Mouse (Mus musculus): ENCODE measurements around the gene Tmem200b. TPM values are rescaled to one million over a fixed set of nuclear protein-coding genes. Genes with fewer than 3 reads are reported as not detected.

Gene Tmem200b
- polyA plus RNA-seq, 1 experiment from 2014 or later, result not detected

- Histone ChIP-seq H3K9ac (replicated peaks; ENCODE audit: low read length) (no peak overlapping the region), H3K4me3 (replicated peaks; ENCODE audit: low read depth, low read length) (no peak overlapping the region), H3K9me3 (ENCODE audit: control insufficient read depth, low read length) (no peaks in the 10 kb centered on the region), H3K27ac (replicated peaks; ENCODE audit: low read depth, low read length) (no peak overlapping the region), H3K4me2 (ENCODE audit: low read length) (no peak overlapping the region), H3K27me3 (ENCODE audit: control insufficient read depth, insufficient read depth, low read length) (no peaks in the 10 kb centered on the region), H3K36me3 (ENCODE audit: control insufficient read depth, insufficient read depth, low read length) (peaks cover 12% of the 10 kb centered on the region), H3K4me1 (ENCODE audit: control insufficient read depth, insufficient read depth, low read length) (peaks cover 32% of the 10 kb centered on the region)
- WGBS, result 84% methylated on average over 7 of the region's 7 CpGs
- ATAC-seq (ENCODE audit: low FRiP score, low TSS enrichment) (no peak), DNase-seq (no peak)
Measured at GRCm38 (mm10) chr4:131881306-131881705, 40.3 kb upstream of the Tmem200b start.

- Histone ChIP-seq H3K9ac (replicated peaks; ENCODE audit: low read length) (no peak overlapping the region), H3K9me3 (ENCODE audit: control insufficient read depth, low read length) (no peaks in the 10 kb centered on the region), H3K4me2 (ENCODE audit: low read length) (no peak overlapping the region), H3K27me3 (ENCODE audit: control insufficient read depth, insufficient read depth, low read length) (no peaks in the 10 kb centered on the region), H3K4me1 (ENCODE audit: control insufficient read depth, insufficient read depth, low read length) (peaks cover 21% of the 10 kb centered on the region), H3K27ac (replicated peaks; ENCODE audit: low read depth, low read length) (no peak overlapping the region), H3K36me3 (ENCODE audit: control insufficient read depth, insufficient read depth, low read length) (peaks cover 14% of the 10 kb centered on the region), H3K4me3 (replicated peaks; ENCODE audit: low read depth, low read length) (no peak overlapping the region)
- WGBS, result 79% methylated on average over 6 of the region's 6 CpGs
- ATAC-seq (ENCODE audit: low FRiP score, low TSS enrichment) (no peak), DNase-seq (no peak)
Measured at GRCm38 (mm10) chr4:131883571-131883970, 38.0 kb upstream of the Tmem200b start.

- Histone ChIP-seq H3K27ac (replicated peaks; ENCODE audit: low read depth, low read length) (no peak overlapping the region), H3K36me3 (ENCODE audit: control insufficient read depth, insufficient read depth, low read length) (peaks cover 14% of the 10 kb centered on the region), H3K4me1 (ENCODE audit: control insufficient read depth, insufficient read depth, low read length) (peaks cover 14% of the 10 kb centered on the region; the same call in 1 of the 2 replicates), H3K9ac (replicated peaks; ENCODE audit: low read length) (no peak overlapping the region), H3K4me2 (ENCODE audit: low read length) (no peak overlapping the region), H3K4me3 (replicated peaks; ENCODE audit: low read depth, low read length) (no peak overlapping the region), H3K9me3 (ENCODE audit: control insufficient read depth, low read length) (no peaks in the 10 kb centered on the region), H3K27me3 (ENCODE audit: control insufficient read depth, insufficient read depth, low read length) (no peaks in the 10 kb centered on the region)
- ATAC-seq (ENCODE audit: low FRiP score, low TSS enrichment), result no peak
- no peak for DNase-seq
- 81% methylated on average over 6 of the region's 6 CpGs for WGBS
Measured at GRCm38 (mm10) chr4:131885376-131885775, 36.2 kb upstream of the Tmem200b start.

- no peak overlapping the region for H3K4me2 ChIP-seq (ENCODE audit: low read length)
- H3K4me1 ChIP-seq (ENCODE audit: control insufficient read depth, insufficient read depth, low read length), result 0 out of 2 replicates have a peak, but pooled peaks cover 2% of the 10 kb centered on the region
- no peaks in the 10 kb centered on the region for H3K9me3 ChIP-seq (ENCODE audit: control insufficient read depth, low read length)
- WGBS, result 91% methylated on average over 1 of the region's 1 CpGs
- no peak overlapping the region for H3K9ac ChIP-seq (replicated peaks; ENCODE audit: low read length)
- H3K27ac ChIP-seq (replicated peaks; ENCODE audit: low read depth, low read length), result no peak overlapping the region
- H3K36me3 ChIP-seq (ENCODE audit: control insufficient read depth, insufficient read depth, low read length), result peaks cover 35% of the 10 kb centered on the region
- no peak for ATAC-seq (ENCODE audit: low FRiP score, low TSS enrichment)
- H3K4me3 ChIP-seq (replicated peaks; ENCODE audit: low read depth, low read length), result no peak overlapping the region
- H3K27me3 ChIP-seq (ENCODE audit: control insufficient read depth, insufficient read depth, low read length), result no peaks in the 10 kb centered on the region
- no peak for DNase-seq
Measured at GRCm38 (mm10) chr4:131888564-131888963, 33.0 kb upstream of the Tmem200b start.

GRCm38 (mm10) chr4:131890692-131891091 is 30.9 kb upstream of the Tmem200b start:
- Histone ChIP-seq H3K4me2 (ENCODE audit: low read length) (no peak overlapping the region), H3K36me3 (ENCODE audit: control insufficient read depth, insufficient read depth, low read length) (peaks cover 46% of the 10 kb centered on the region), H3K4me1 (ENCODE audit: control insufficient read depth, insufficient read depth, low read length) (no peaks in the 10 kb centered on the region), H3K27me3 (ENCODE audit: control insufficient read depth, insufficient read depth, low read length) (no peaks in the 10 kb centered on the region), H3K9ac (replicated peaks; ENCODE audit: low read length) (no peak overlapping the region), H3K4me3 (replicated peaks; ENCODE audit: low read depth, low read length) (no peak overlapping the region), H3K9me3 (ENCODE audit: control insufficient read depth, low read length) (no peaks in the 10 kb centered on the region), H3K27ac (replicated peaks; ENCODE audit: low read depth, low read length) (no peak overlapping the region)
- DNase-seq (no peak), ATAC-seq (ENCODE audit: low FRiP score, low TSS enrichment) (no peak)
- WGBS, result 90% methylated on average over 3 of the region's 3 CpGs

GRCm38 (mm10) chr4:131897109-131897508 is 24.5 kb upstream of the Tmem200b start:
- Histone ChIP-seq H3K9ac (replicated peaks; ENCODE audit: low read length) (no peak overlapping the region), H3K4me2 (ENCODE audit: low read length) (no peak overlapping the region), H3K36me3 (ENCODE audit: control insufficient read depth, insufficient read depth, low read length) (peaks cover 82% of the 10 kb centered on the region), H3K27ac (replicated peaks; ENCODE audit: low read depth, low read length) (no peak overlapping the region), H3K27me3 (ENCODE audit: control insufficient read depth, insufficient read depth, low read length) (no peaks in the 10 kb centered on the region), H3K9me3 (ENCODE audit: control insufficient read depth, low read length) (no peaks in the 10 kb centered on the region), H3K4me3 (replicated peaks; ENCODE audit: low read depth, low read length) (no peak overlapping the region), H3K4me1 (ENCODE audit: control insufficient read depth, insufficient read depth, low read length) (no peaks in the 10 kb centered on the region)
- ATAC-seq (ENCODE audit: low FRiP score, low TSS enrichment) (no peak), DNase-seq (no peak)
- WGBS, result 99% methylated on average over 5 of the region's 5 CpGs

- no peak overlapping the region for H3K9ac ChIP-seq (replicated peaks; ENCODE audit: low read length)
- 98% methylated on average over 8 of the region's 8 CpGs for WGBS
- H3K27me3 ChIP-seq (ENCODE audit: control insufficient read depth, insufficient read depth, low read length), result no peaks in the 10 kb centered on the region
- ATAC-seq (ENCODE audit: low FRiP score, low TSS enrichment) (no peak), DNase-seq (no peak)
- H3K36me3 ChIP-seq (ENCODE audit: control insufficient read depth, insufficient read depth, low read length), result peaks cover 78% of the 10 kb centered on the region
- H3K4me2 ChIP-seq (ENCODE audit: low read length), result no peak overlapping the region
- no peaks in the 10 kb centered on the region for H3K4me1 ChIP-seq (ENCODE audit: control insufficient read depth, insufficient read depth, low read length)
- H3K4me3 ChIP-seq (replicated peaks; ENCODE audit: low read depth, low read length), result no peak overlapping the region
- H3K9me3 ChIP-seq (ENCODE audit: control insufficient read depth, low read length), result no peaks in the 10 kb centered on the region
- H3K27ac ChIP-seq (replicated peaks; ENCODE audit: low read depth, low read length), result no peak overlapping the region
Measured at GRCm38 (mm10) chr4:131897787-131898186, 23.8 kb upstream of the Tmem200b start.

- Histone ChIP-seq H3K9me3 (ENCODE audit: control insufficient read depth, low read length) (no peaks in the 10 kb centered on the region), H3K4me1 (ENCODE audit: control insufficient read depth, insufficient read depth, low read length) (no peaks in the 10 kb centered on the region), H3K9ac (replicated peaks; ENCODE audit: low read length) (no peak overlapping the region), H3K4me2 (ENCODE audit: low read length) (no peak overlapping the region), H3K4me3 (replicated peaks; ENCODE audit: low read depth, low read length) (no peak overlapping the region), H3K36me3 (ENCODE audit: control insufficient read depth, insufficient read depth, low read length) (peaks cover 71% of the 10 kb centered on the region), H3K27me3 (ENCODE audit: control insufficient read depth, insufficient read depth, low read length) (no peaks in the 10 kb centered on the region), H3K27ac (replicated peaks; ENCODE audit: low read depth, low read length) (no peak overlapping the region)
- 82% methylated on average over 12 of the region's 12 CpGs for WGBS
- ATAC-seq (ENCODE audit: low FRiP score, low TSS enrichment), result no peak
- DNase-seq, result no peak
Measured at GRCm38 (mm10) chr4:131898503-131899179, 22.9 kb upstream of the Tmem200b start.

GRCm38 (mm10) chr4:131899180-131899554 is 22.4 kb upstream of the Tmem200b start:
- Histone ChIP-seq H3K4me3 (replicated peaks; ENCODE audit: low read depth, low read length) (no peak overlapping the region), H3K9me3 (ENCODE audit: control insufficient read depth, low read length) (no peaks in the 10 kb centered on the region), H3K4me2 (ENCODE audit: low read length) (no peak overlapping the region), H3K27ac (replicated peaks; ENCODE audit: low read depth, low read length) (no peak overlapping the region), H3K4me1 (ENCODE audit: control insufficient read depth, insufficient read depth, low read length) (no peaks in the 10 kb centered on the region), H3K36me3 (ENCODE audit: control insufficient read depth, insufficient read depth, low read length) (peaks cover 71% of the 10 kb centered on the region), H3K27me3 (ENCODE audit: control insufficient read depth, insufficient read depth, low read length) (no peaks in the 10 kb centered on the region), H3K9ac (replicated peaks; ENCODE audit: low read length) (no peak overlapping the region)
- 90% methylated on average over 6 of the region's 6 CpGs for WGBS
- DNase-seq, result no peak
- ATAC-seq (ENCODE audit: low FRiP score, low TSS enrichment), result no peak

Data from midbrain, embryonic 14.5 days (tissue).